8 mouse cellular contexts compared by ENCODE assay signal in genomic region chr13:23423286-23424051, GRCm38 (mm10). TPM values are rescaled to one million over a fixed set of nuclear protein-coding genes. Genes with fewer than 3 reads are reported as not detected.
DNase-seq lines count a peak whose midpoint lies in the region; ATAC-seq and TF ChIP-seq lines count a peak whose summit lies in the region.

Gene Abt1 (minus strand): TSS chr13:23423866.

- TF ChIP-seq CTCF in cortical plate, adult 2 months (IDR thresholded peaks at IDR 0.05; ENCODE audit: extremely low read depth, insufficient read depth, low read length) = no peak

- peaks cover 3% of the 10 kb centered on the region for H3K4me1 ChIP-seq in cortical plate, adult 2 months (ENCODE audit: control insufficient read depth, insufficient read depth, low read length)

- peak within 1 kb of the TSS; percentile 93 for H3K4me3 ChIP-seq in cortical plate, adult 2 months (ENCODE audit: insufficient read depth, low read length)

- H3K27ac ChIP-seq in cortical plate, adult 2 months (ENCODE audit: insufficient read depth, low read length) = no peak within 1 kb of the TSS

- peak; percentile 73 for TF ChIP-seq POLR2A in cortical plate, adult 2 months (IDR thresholded peaks at IDR 0.05; ENCODE audit: extremely low read depth, insufficient read depth, low read length)

- ATAC-seq in megakaryocyte-erythroid progenitor cell, adult 5-6 weeks (replicated peaks; ENCODE audit: low FRiP score, low TSS enrichment, poor library complexity, severe bottlenecking) = peak; percentile 48

- DNase-seq in adrenal gland, adult (ENCODE audit: inconsistent age in 2 of 2, low spot score in 1 of 2) = peak; percentile 92 to 97
- peak; percentile 96 for DNase-seq in gastrocnemius, postnatal 10 days
- peak; percentile 98 for DNase-seq in induced T-regulatory cell, adult 2 months (ENCODE audit: low read depth)
- DNase-seq in left cerebral cortex, postnatal 14 days (ENCODE audit: low spot score in 2 of 2) = peak; percentile 96 to 97
- DNase-seq in right cerebral cortex, postnatal 14 days = peak; percentile 96
- peak; percentile 95 for DNase-seq in urinary bladder, postnatal 25 days (ENCODE audit: low spot score)

- intact Hi-C loops in left cerebral cortex, postnatal 14 days (cut with DNase I) = loop anchor here (10.0 kb wide), 1 partner anchor 321 kb away; the partner anchor contains the start of genes Hist1h2bb and Hist1h3c

RNA-seq across cellular contexts. Expression of gene Abt1, which starts in this region (rescaled TPM):
- 7.8 and 8.3 TPM in 2 replicates for polyA plus RNA-seq in cortical plate, adult 2 months (2012; rRNA removed)
- 1 to 10 TPM; 4.8 to 5.3 TPM for total RNA-seq in gastrocnemius, postnatal 10 days (2021)
- total RNA-seq in left cerebral cortex, postnatal 14 days (2021) = 1 to 10 TPM; 6.9 to 7.1 TPM
- total RNA-seq in megakaryocyte-erythroid progenitor cell, adult 5-6 weeks (2014; fragmentation: Nextera tagmentation) = 8.0 and 10.7 TPM in 2 replicates
- 12.8 and 13.7 TPM in 2 replicates for total RNA-seq in megakaryocyte-erythroid progenitor cell, adult 5-6 weeks (2017)
